In the genomic region with DNA sequence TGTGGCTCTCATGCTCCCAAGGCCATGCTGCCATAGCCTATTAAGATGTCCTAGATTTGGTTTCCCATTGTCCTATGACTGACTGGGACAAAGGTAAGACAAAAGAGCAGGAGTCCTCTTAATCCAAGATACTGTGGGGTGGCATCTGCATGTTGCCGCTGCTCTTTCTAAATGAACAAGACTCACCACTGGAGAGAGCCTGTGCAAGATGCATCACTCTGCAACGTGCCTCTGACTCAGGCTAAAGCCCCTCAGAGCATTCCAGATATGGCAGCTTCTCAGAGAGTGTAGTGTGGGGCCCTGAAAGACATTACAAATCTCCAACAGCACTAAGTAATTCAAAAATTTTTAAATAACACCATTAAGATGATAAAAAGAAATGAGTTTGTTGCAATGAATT, we compare ENCODE assay signal across 12 mouse cellular contexts.
"Had no signal": no experiment of that assay in that cellular context is flagged by ENCODE, and none has a peak within 500 bp of the region (broad histone marks: within the 10 kb centered on the region; RNA-seq: fewer than 3 reads in every experiment).

No protein-coding gene starts in this region.

- DNase-seq: left cerebral cortex, postnatal 4 days; liver; liver, embryonic 13.5 days; liver, postnatal 0 days; lung, adult 18-20 months; lung, adult 2 months; lung, embryonic 14.5 days; lung, postnatal 10 days; lung, postnatal 14 days; lung, postnatal 36 days; lung, postnatal 4 days; midbrain, embryonic 14.5 days had no signal
